8 mouse cellular contexts compared by ENCODE assay signal in genomic region chr8:105613830-105614511, GRCm38 (mm10). TPM values are rescaled to one million over a fixed set of nuclear protein-coding genes. Genes with fewer than 3 reads are reported as not detected.
DNase-seq lines count a peak whose midpoint lies in the region; ATAC-seq lines count a peak whose summit lies in the region.

No protein-coding gene starts in this region.

- H3K9me3 ChIP-seq in intestine, embryonic 15.5 days: no peaks in the 10 kb centered on the region
- H3K9me3 ChIP-seq in liver, embryonic 15.5 days (replicated peaks): no peaks in the 10 kb centered on the region
- H3K9me3 ChIP-seq in neural tube, embryonic 11.5 days (ENCODE audit: control insufficient read depth, low read length): no peaks in the 10 kb centered on the region

- H3K9ac ChIP-seq in intestine, embryonic 15.5 days: peak overlapping the region; percentile 54
- H3K9ac ChIP-seq in liver, embryonic 15.5 days: peak overlapping the region; percentile 30; the same call in 1 of the 2 replicates
- H3K9ac ChIP-seq in neural tube, embryonic 11.5 days (ENCODE audit: low read length): peak overlapping the region; percentile 50

- H3K36me3 ChIP-seq in intestine, embryonic 15.5 days: peaks cover 33% of the 10 kb centered on the region
- H3K36me3 ChIP-seq in liver, embryonic 15.5 days (replicated peaks): peaks cover 39% of the 10 kb centered on the region
- H3K36me3 ChIP-seq in neural tube, embryonic 11.5 days (ENCODE audit: control insufficient read depth, insufficient read depth, low read length): peaks cover 13% of the 10 kb centered on the region

- ATAC-seq in common myeloid progenitor, adult 5-6 weeks (replicated peaks; ENCODE audit: low read depth, poor library complexity, severe bottlenecking): peak; percentile 6
- peak; percentile 73 for ATAC-seq in intestine, embryonic 15.5 days
- ATAC-seq in liver, embryonic 15.5 days (ENCODE audit: insufficient read depth): no peak
- peak; percentile 45; the same call in 1 of the 2 replicates for ATAC-seq in neural tube, embryonic 11.5 days (ENCODE audit: insufficient read depth, low FRiP score, low TSS enrichment)

- DNase-seq in T-cell, adult 2 months (ENCODE audit: low spot score): peak; percentile 52
- peak; percentile 99 for DNase-seq in heart, adult 11 months
- peak; percentile 45 for DNase-seq in neural tube, embryonic 11.5 days (ENCODE audit: low spot score)
- peak; percentile 55 for DNase-seq in urinary bladder, postnatal 25 days (ENCODE audit: low spot score)
- DNase-seq in cerebellum, adult 8-10 months: no peak

- H3K27me3 ChIP-seq in intestine, embryonic 15.5 days (replicated peaks): peaks cover 6% of the 10 kb centered on the region; the same call in 1 of the 2 replicates
- peaks cover 26% of the 10 kb centered on the region for H3K27me3 ChIP-seq in liver, embryonic 15.5 days
- H3K27me3 ChIP-seq in neural tube, embryonic 11.5 days (ENCODE audit: control insufficient read depth, insufficient read depth, low read length): peaks cover 22% of the 10 kb centered on the region

- H3K27ac ChIP-seq in intestine, embryonic 15.5 days: no peak overlapping the region
- H3K27ac ChIP-seq in liver, embryonic 15.5 days (replicated peaks): no peak overlapping the region
- H3K27ac ChIP-seq in neural tube, embryonic 11.5 days (ENCODE audit: low read depth, low read length): no peak overlapping the region

- 4% methylated on average over 50 of the region's 50 CpGs for WGBS in intestine, embryonic 15.5 days
- WGBS in liver, embryonic 15.5 days (ENCODE audit: insufficient replicate concordance): 18% methylated on average over 50 of the region's 50 CpGs
- under 1% methylated on average over 50 of the region's 50 CpGs for WGBS in neural tube, embryonic 11.5 days

- H3K4me2 ChIP-seq in intestine, embryonic 15.5 days (replicated peaks): peak overlapping the region; percentile 98
- H3K4me2 ChIP-seq in liver, embryonic 15.5 days: peak overlapping the region; percentile 72
- peak overlapping the region; percentile 81 for H3K4me2 ChIP-seq in neural tube, embryonic 11.5 days (ENCODE audit: low read depth)

- peak overlapping the region; percentile 50 for H3K4me3 ChIP-seq in intestine, embryonic 15.5 days (replicated peaks)
- peak overlapping the region; percentile 48 for H3K4me3 ChIP-seq in liver, embryonic 15.5 days (replicated peaks)
- H3K4me3 ChIP-seq in neural tube, embryonic 11.5 days (ENCODE audit: low read depth, low read length): peak overlapping the region; percentile 37

- H3K4me1 ChIP-seq in intestine, embryonic 15.5 days (replicated peaks): peaks cover 18% of the 10 kb centered on the region
- peaks cover 49% of the 10 kb centered on the region for H3K4me1 ChIP-seq in liver, embryonic 15.5 days (replicated peaks)
- peaks cover 9% of the 10 kb centered on the region; the same call in 1 of the 2 replicates for H3K4me1 ChIP-seq in neural tube, embryonic 11.5 days (ENCODE audit: control insufficient read depth, insufficient read depth, low read length)

RNA-seq across cellular contexts. Expression of gene Ripor1, which starts 8.9 kb away (rescaled TPM):
- 21.9 and 39.1 TPM in 2 replicates for total RNA-seq in common myeloid progenitor, adult 5-6 weeks (2017)
- polyA plus RNA-seq in intestine, embryonic 15.5 days (2015; fragmentation: Nextera tagmentation; extraction: Ambion mirVana): 18.4 and 18.5 TPM in 2 replicates
- 7.1 and 7.2 TPM in 2 replicates for polyA plus RNA-seq in liver, embryonic 15.5 days (2015; fragmentation: Nextera tagmentation; extraction: Ambion mirVana)
- polyA plus RNA-seq in neural tube, embryonic 11.5 days (2014; fragmentation: Nextera tagmentation; extraction: Ambion mirVana): 19.3 and 20.3 TPM in 2 replicates

RNA-seq across cellular contexts. Expression of gene Ctcf, which starts 22.4 kb away (rescaled TPM):
- 113 and 139 TPM in 2 replicates for total RNA-seq in common myeloid progenitor, adult 5-6 weeks (2017)
- 96.4 and 106 TPM in 2 replicates for polyA plus RNA-seq in intestine, embryonic 15.5 days (2015; fragmentation: Nextera tagmentation; extraction: Ambion mirVana)
- 62.0 and 63.5 TPM in 2 replicates for polyA plus RNA-seq in liver, embryonic 15.5 days (2015; fragmentation: Nextera tagmentation; extraction: Ambion mirVana)
- polyA plus RNA-seq in neural tube, embryonic 11.5 days (2014; fragmentation: Nextera tagmentation; extraction: Ambion mirVana): 98.5 and 111 TPM in 2 replicates

RNA-seq across cellular contexts. Expression of gene Agrp, which starts 23.2 kb away (rescaled TPM):
- not detected in 2 replicates for total RNA-seq in common myeloid progenitor, adult 5-6 weeks (2017)
- 0.57 and 0.88 TPM in 2 replicates for polyA plus RNA-seq in intestine, embryonic 15.5 days (2015; fragmentation: Nextera tagmentation; extraction: Ambion mirVana)
- polyA plus RNA-seq in liver, embryonic 15.5 days (2015; fragmentation: Nextera tagmentation; extraction: Ambion mirVana): 0.18 TPM in 1 of 2 replicates, not detected in the other
- 0.66 and 2.1 TPM in 2 replicates for polyA plus RNA-seq in neural tube, embryonic 11.5 days (2014; fragmentation: Nextera tagmentation; extraction: Ambion mirVana)

RNA-seq across cellular contexts. Expression of gene Atp6v0d1, which starts 48.1 kb away (rescaled TPM):
- 27.5 and 33.4 TPM in 2 replicates for total RNA-seq in common myeloid progenitor, adult 5-6 weeks (2017)
- 78.2 and 89.4 TPM in 2 replicates for polyA plus RNA-seq in intestine, embryonic 15.5 days (2015; fragmentation: Nextera tagmentation; extraction: Ambion mirVana)
- polyA plus RNA-seq in liver, embryonic 15.5 days (2015; fragmentation: Nextera tagmentation; extraction: Ambion mirVana): 52.4 and 59.4 TPM in 2 replicates
- 137 and 148 TPM in 2 replicates for polyA plus RNA-seq in neural tube, embryonic 11.5 days (2014; fragmentation: Nextera tagmentation; extraction: Ambion mirVana)
